Mouse (Mus musculus): ENCODE data around the gene Ctnna2. TPM values are rescaled to one million over a fixed set of nuclear protein-coding genes. Genes with fewer than 3 reads are reported as not detected.

Gene Ctnna2
- total RNA-seq, 2 experiments from 2014 or later: 0.66 to 0.72 TPM

- no peak for DNase-seq
Measured at GRCm38 (mm10) chr6:77582568-77582967, 396.9 kb downstream of the Ctnna2 start.

GRCm38 (mm10) chr6:77580926-77581325, 398.6 kb downstream of the Ctnna2 start:
- DNase-seq: no peak

- DNase-seq: no peak
Measured at GRCm38 (mm10) chr6:77578612-77579011, 400.9 kb downstream of the Ctnna2 start.

GRCm38 (mm10) chr6:77577585-77577984, 401.9 kb downstream of the Ctnna2 start:
- DNase-seq: no peak

GRCm38 (mm10) chr6:77572614-77573013, 406.9 kb downstream of the Ctnna2 start:
- DNase-seq: no peak

- DNase-seq: no peak
Measured at GRCm38 (mm10) chr6:77569851-77570250, 409.6 kb downstream of the Ctnna2 start.

GRCm38 (mm10) chr6:77556181-77556580, 423.3 kb downstream of the Ctnna2 start:
- no peak for DNase-seq

- no peak for DNase-seq
Measured at GRCm38 (mm10) chr6:77537055-77537807, 442.3 kb downstream of the Ctnna2 start.

- no peak for DNase-seq
Measured at GRCm38 (mm10) chr6:77527636-77528035, 451.9 kb downstream of the Ctnna2 start.

GRCm38 (mm10) chr6:77521836-77522235, 457.7 kb downstream of the Ctnna2 start:
- no peak for DNase-seq

- DNase-seq: no peak
Measured at GRCm38 (mm10) chr6:77516515-77516914, 463.0 kb downstream of the Ctnna2 start.

GRCm38 (mm10) chr6:77511805-77512204, 467.7 kb downstream of the Ctnna2 start:
- no peak for DNase-seq

- DNase-seq: no peak
Measured at GRCm38 (mm10) chr6:77491721-77492120, 487.8 kb downstream of the Ctnna2 start.

GRCm38 (mm10) chr6:77486658-77487057, 492.8 kb downstream of the Ctnna2 start:
- no peak for DNase-seq

- DNase-seq: no peak
Measured at GRCm38 (mm10) chr6:77482081-77482480, 497.4 kb downstream of the Ctnna2 start.

- peak; percentile 29 for DNase-seq
Measured at GRCm38 (mm10) chr6:77475354-77475753, 504.1 kb downstream of the Ctnna2 start.

- DNase-seq: no peak
Measured at GRCm38 (mm10) chr6:77473256-77473655, 506.2 kb downstream of the Ctnna2 start.

GRCm38 (mm10) chr6:77468058-77468457, 511.4 kb downstream of the Ctnna2 start:
- no peak for DNase-seq

- DNase-seq: no peak
Measured at GRCm38 (mm10) chr6:77462737-77463136, 516.8 kb downstream of the Ctnna2 start.

- DNase-seq: no peak
Measured at GRCm38 (mm10) chr6:77457919-77458318, 521.6 kb downstream of the Ctnna2 start.

- no peak for DNase-seq
Measured at GRCm38 (mm10) chr6:77446861-77447260, 532.6 kb downstream of the Ctnna2 start.

GRCm38 (mm10) chr6:77443906-77444305, 535.6 kb downstream of the Ctnna2 start:
- DNase-seq: no peak

GRCm38 (mm10) chr6:77441051-77441450, 538.4 kb downstream of the Ctnna2 start:
- no peak for DNase-seq

GRCm38 (mm10) chr6:77430381-77430780, 549.1 kb downstream of the Ctnna2 start:
- DNase-seq: peak; percentile 4

All from gastrocnemius, postnatal 10 days (tissue).